Mouse (Mus musculus): Measurements from ENCODE around the gene Chil1. TPM values are rescaled to one million over a fixed set of nuclear protein-coding genes. Genes with fewer than 3 reads are reported as not detected.

Chil1 gene
- polyA plus RNA-seq, 1 experiment from 2014 or later: 0.90 TPM

- DNase-seq (ENCODE audit: low spot score): no peak
- no peaks in the 10 kb centered on the region for H3K36me3 ChIP-seq
- H3K27ac ChIP-seq (replicated peaks): no peak overlapping the region
- H3K4me3 ChIP-seq: no peak overlapping the region
- WGBS: 86% methylated on average over 5 of the region's 5 CpGs
- no peaks in the 10 kb centered on the region for H3K9me3 ChIP-seq (replicated peaks)
- H3K4me1 ChIP-seq: peaks cover 12% of the 10 kb centered on the region
- H3K27me3 ChIP-seq (ENCODE audit: low read depth, poor library complexity, severe bottlenecking): peaks cover 25% of the 10 kb centered on the region; the same call in 1 of the 2 replicates
Measured at GRCm38 (mm10) chr1:134188217-134188616, 6.2 kb downstream of the Chil1 start.

DNA sequence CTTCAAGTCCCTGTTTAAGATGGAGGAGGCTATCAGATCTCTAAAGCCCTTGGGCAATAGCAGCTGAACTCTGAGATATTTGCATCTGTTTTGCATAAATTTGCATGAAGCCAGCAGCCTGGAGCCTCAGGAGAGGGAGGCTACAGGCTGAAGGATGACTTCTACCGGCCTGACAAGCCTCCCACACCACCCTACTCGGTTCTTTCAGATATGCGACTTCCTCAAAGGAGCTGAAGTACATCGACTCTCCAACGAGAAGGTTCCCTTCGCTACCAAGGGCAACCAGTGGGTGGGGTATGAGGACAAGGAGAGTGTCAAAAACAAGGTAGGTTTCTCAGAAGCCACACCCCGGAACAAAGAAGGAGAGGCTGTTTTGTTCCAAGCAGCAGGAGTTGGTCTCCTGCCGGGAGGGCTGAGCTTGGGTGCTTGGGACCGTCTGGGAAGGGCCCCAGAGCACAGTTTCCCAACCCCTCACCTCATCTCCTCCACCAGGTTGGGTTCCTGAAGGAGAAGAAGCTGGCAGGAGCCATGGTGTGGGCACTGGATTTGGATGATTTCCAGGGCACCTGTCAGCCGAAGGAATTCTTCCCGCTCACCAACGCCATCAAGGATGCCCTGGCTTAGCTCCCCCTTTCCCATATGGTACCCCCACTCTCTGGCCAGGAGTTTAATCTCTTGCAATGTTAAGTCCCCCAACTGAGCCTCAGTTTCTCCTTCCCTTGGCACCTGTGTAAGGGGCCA lies 7.2 kb downstream of the Chil1 start:
- H3K27me3 ChIP-seq (ENCODE audit: low read depth, poor library complexity, severe bottlenecking): peaks cover 25% of the 10 kb centered on the region; the same call in 1 of the 2 replicates
- H3K36me3 ChIP-seq: no peaks in the 10 kb centered on the region
- H3K27ac ChIP-seq (replicated peaks): peak overlapping the region; percentile 46; the same call in 1 of the 2 replicates
- 28% methylated on average over 12 of the region's 12 CpGs for WGBS
- DNase-seq (ENCODE audit: low spot score): no peak
- peaks cover 20% of the 10 kb centered on the region for H3K4me1 ChIP-seq
- no peak overlapping the region for H3K4me3 ChIP-seq
- H3K9me3 ChIP-seq (replicated peaks): no peaks in the 10 kb centered on the region

- H3K9me3 ChIP-seq (replicated peaks): no peaks in the 10 kb centered on the region
- peaks cover 37% of the 10 kb centered on the region for H3K4me1 ChIP-seq
- peaks cover 25% of the 10 kb centered on the region; the same call in 1 of the 2 replicates for H3K27me3 ChIP-seq (ENCODE audit: low read depth, poor library complexity, severe bottlenecking)
- H3K4me3 ChIP-seq: no peak overlapping the region
- no peak for DNase-seq (ENCODE audit: low spot score)
- WGBS: 88% methylated on average over 5 of the region's 5 CpGs
- H3K36me3 ChIP-seq: no peaks in the 10 kb centered on the region
- H3K27ac ChIP-seq (replicated peaks): no peak overlapping the region
Measured at GRCm38 (mm10) chr1:134191192-134191591, 9.2 kb downstream of the Chil1 start.

- H3K27me3 ChIP-seq (ENCODE audit: low read depth, poor library complexity, severe bottlenecking): peaks cover 25% of the 10 kb centered on the region; the same call in 1 of the 2 replicates
- 64% methylated on average over 4 of the region's 4 CpGs for WGBS
- no peaks in the 10 kb centered on the region for H3K9me3 ChIP-seq (replicated peaks)
- H3K36me3 ChIP-seq: no peaks in the 10 kb centered on the region
- no peak overlapping the region for H3K4me3 ChIP-seq
- DNase-seq (ENCODE audit: low spot score): no peak
- no peak overlapping the region for H3K27ac ChIP-seq (replicated peaks)
- H3K4me1 ChIP-seq: peaks cover 37% of the 10 kb centered on the region
Measured at GRCm38 (mm10) chr1:134192024-134192423, 10.0 kb downstream of the Chil1 start.

GRCm38 (mm10) chr1:134193126-134193525 lies 11.2 kb downstream of the Chil1 start, which contains the start of gene Mybph:
Gene Mybph (plus strand): TSS chr1:134193448.
- 76% methylated on average over 1 of the region's 1 CpGs for WGBS
- Histone ChIP-seq H3K9me3 (replicated peaks) (no peaks in the 10 kb centered on the region), H3K36me3 (no peaks in the 10 kb centered on the region), H3K4me3 (no peak within 1 kb of the TSS), H3K27me3 (ENCODE audit: low read depth, poor library complexity, severe bottlenecking) (peaks cover 25% of the 10 kb centered on the region; the same call in 1 of the 2 replicates), H3K4me1 (peaks cover 40% of the 10 kb centered on the region), H3K27ac (replicated peaks) (peak within 1 kb of the TSS; percentile 52; the same call in 1 of the 2 replicates)
- DNase-seq (ENCODE audit: low spot score): no peak

- no peak for DNase-seq (ENCODE audit: low spot score)
- WGBS: 72% methylated on average over 7 of the region's 7 CpGs
- H3K36me3 ChIP-seq: no peaks in the 10 kb centered on the region
- peak overlapping the region; percentile 52; the same call in 1 of the 2 replicates for H3K27ac ChIP-seq (replicated peaks)
- H3K4me1 ChIP-seq: peaks cover 43% of the 10 kb centered on the region
- peaks cover 20% of the 10 kb centered on the region; the same call in 1 of the 2 replicates for H3K27me3 ChIP-seq (ENCODE audit: low read depth, poor library complexity, severe bottlenecking)
- no peak overlapping the region for H3K4me3 ChIP-seq
- H3K9me3 ChIP-seq (replicated peaks): no peaks in the 10 kb centered on the region
Measured at GRCm38 (mm10) chr1:134193674-134194197, 11.8 kb downstream of the Chil1 start.

- H3K27ac ChIP-seq (replicated peaks): 0 out of 2 replicates have a peak overlapping the region, but pooled peaks have one; percentile 52
- DNase-seq (ENCODE audit: low spot score): no peak
- WGBS: 74% methylated on average over 16 of the region's 16 CpGs
Measured at GRCm38 (mm10) chr1:134194298-134195022, 12.5 kb downstream of the Chil1 start.

GRCm38 (mm10) chr1:134195117-134195516 lies 13.1 kb downstream of the Chil1 start:
- DNase-seq (ENCODE audit: low spot score): no peak
- no peaks in the 10 kb centered on the region for H3K9me3 ChIP-seq (replicated peaks)
- peaks cover 35% of the 10 kb centered on the region for H3K4me1 ChIP-seq
- 0 out of 2 replicates have a peak overlapping the region, but pooled peaks have one; percentile 6 for H3K27ac ChIP-seq (replicated peaks)
- no peaks in the 10 kb centered on the region for H3K36me3 ChIP-seq
- H3K27me3 ChIP-seq (ENCODE audit: low read depth, poor library complexity, severe bottlenecking): 0 out of 2 replicates have a peak, but pooled peaks cover 7% of the 10 kb centered on the region
- H3K4me3 ChIP-seq: no peak overlapping the region
- 65% methylated on average over 2 of the region's 2 CpGs for WGBS

More at GRCm38 (mm10) chr1:134194298-134195022, 12.5 kb downstream of the Chil1 start:
- Histone ChIP-seq H3K27me3 (ENCODE audit: low read depth, poor library complexity, severe bottlenecking) (peaks cover 13% of the 10 kb centered on the region; the same call in 1 of the 2 replicates), H3K36me3 (no peaks in the 10 kb centered on the region), H3K4me3 (no peak overlapping the region), H3K9me3 (replicated peaks) (no peaks in the 10 kb centered on the region), H3K4me1 (peaks cover 37% of the 10 kb centered on the region)

- Histone ChIP-seq H3K9me3 (replicated peaks) (no peaks in the 10 kb centered on the region), H3K36me3 (no peaks in the 10 kb centered on the region), H3K27ac (replicated peaks) (peak overlapping the region; percentile 13; the same call in 1 of the 2 replicates), H3K4me1 (peaks cover 35% of the 10 kb centered on the region), H3K27me3 (ENCODE audit: low read depth, poor library complexity, severe bottlenecking) (0 out of 2 replicates have a peak, but pooled peaks cover 7% of the 10 kb centered on the region), H3K4me3 (no peak overlapping the region)
- 73% methylated on average over 3 of the region's 3 CpGs for WGBS
- DNase-seq (ENCODE audit: low spot score): no peak
Measured at GRCm38 (mm10) chr1:134195571-134195970, 13.6 kb downstream of the Chil1 start.

- no peaks in the 10 kb centered on the region for H3K9me3 ChIP-seq (replicated peaks)
- no peak for DNase-seq (ENCODE audit: low spot score)
- peaks cover 35% of the 10 kb centered on the region for H3K4me1 ChIP-seq
- WGBS: 68% methylated on average over 4 of the region's 4 CpGs
- 0 out of 2 replicates have a peak, but pooled peaks cover 7% of the 10 kb centered on the region for H3K27me3 ChIP-seq (ENCODE audit: low read depth, poor library complexity, severe bottlenecking)
- H3K36me3 ChIP-seq: no peaks in the 10 kb centered on the region
- 0 out of 2 replicates have a peak overlapping the region, but pooled peaks have one; percentile 13 for H3K27ac ChIP-seq (replicated peaks)
- H3K4me3 ChIP-seq: no peak overlapping the region
Measured at GRCm38 (mm10) chr1:134195979-134196378, 14.0 kb downstream of the Chil1 start.

- DNase-seq (ENCODE audit: low spot score): peak; percentile 12
- H3K27ac ChIP-seq (replicated peaks): no peak overlapping the region
- H3K27me3 ChIP-seq (ENCODE audit: low read depth, poor library complexity, severe bottlenecking): 0 out of 2 replicates have a peak, but pooled peaks cover 4% of the 10 kb centered on the region
- peaks cover 35% of the 10 kb centered on the region for H3K4me1 ChIP-seq
- WGBS: 74% methylated on average over 4 of the region's 4 CpGs
- H3K9me3 ChIP-seq (replicated peaks): no peaks in the 10 kb centered on the region
- H3K36me3 ChIP-seq: no peaks in the 10 kb centered on the region
- H3K4me3 ChIP-seq: no peak overlapping the region
Measured at GRCm38 (mm10) chr1:134196386-134196785, 14.4 kb downstream of the Chil1 start.

- peaks cover 35% of the 10 kb centered on the region for H3K4me1 ChIP-seq
- no peaks in the 10 kb centered on the region for H3K9me3 ChIP-seq (replicated peaks)
- WGBS: 80% methylated on average over 15 of the region's 15 CpGs
- H3K4me3 ChIP-seq: no peak overlapping the region
- H3K27me3 ChIP-seq (ENCODE audit: low read depth, poor library complexity, severe bottlenecking): no peaks in the 10 kb centered on the region
- H3K27ac ChIP-seq (replicated peaks): peak overlapping the region; percentile 23
- no peak for DNase-seq (ENCODE audit: low spot score)
- no peaks in the 10 kb centered on the region for H3K36me3 ChIP-seq
Measured at GRCm38 (mm10) chr1:134197325-134197982, 15.5 kb downstream of the Chil1 start.

All from midbrain, embryonic 10.5 days (tissue).